In genomic region chr4:134087412-134087811, GRCm38 (mm10) we compare ENCODE assay signal across 8 mouse cellular contexts. TPM values are rescaled to one million over a fixed set of nuclear protein-coding genes. Genes with fewer than 3 reads are reported as not detected.
A peak's percentile ranks its signal among the peaks of the same experiment; 100 is the strongest.
DNase-seq lines count a peak whose midpoint lies in the region; ATAC-seq and TF ChIP-seq lines count a peak whose summit lies in the region.

No protein-coding gene starts in this region.

- H3K27me3 ChIP-seq in cerebellum, adult 2 months (ENCODE audit: control insufficient read depth, insufficient read depth, low read length) = no peaks in the 10 kb centered on the region
- peaks cover 7% of the 10 kb centered on the region for H3K27me3 ChIP-seq in heart, postnatal 0 days (ENCODE audit: control insufficient read depth, insufficient read depth, low read length)
- 0 out of 2 replicates have a peak, but pooled peaks cover 3% of the 10 kb centered on the region for H3K27me3 ChIP-seq in limb, embryonic 10.5 days (ENCODE audit: low read depth, poor library complexity, severe bottlenecking)
- peaks cover 9% of the 10 kb centered on the region for H3K27me3 ChIP-seq in midbrain, embryonic 13.5 days

- no peaks in the 10 kb centered on the region for H3K36me3 ChIP-seq in heart, postnatal 0 days (replicated peaks; ENCODE audit: control insufficient read depth, insufficient read depth, low read length)
- no peaks in the 10 kb centered on the region for H3K36me3 ChIP-seq in limb, embryonic 10.5 days
- H3K36me3 ChIP-seq in midbrain, embryonic 13.5 days = no peaks in the 10 kb centered on the region

- no peaks in the 10 kb centered on the region for H3K4me1 ChIP-seq in cerebellum, adult 2 months (ENCODE audit: control insufficient read depth, insufficient read depth, low read length)
- H3K4me1 ChIP-seq in heart, postnatal 0 days (ENCODE audit: control insufficient read depth, insufficient read depth) = no peaks in the 10 kb centered on the region
- H3K4me1 ChIP-seq in limb, embryonic 10.5 days = peaks cover 3% of the 10 kb centered on the region
- no peaks in the 10 kb centered on the region for H3K4me1 ChIP-seq in midbrain, embryonic 13.5 days (replicated peaks)

- H3K27ac ChIP-seq in cerebellum, adult 2 months (ENCODE audit: insufficient read depth, low read length) = no peak overlapping the region
- H3K27ac ChIP-seq in heart, postnatal 0 days (ENCODE audit: low read depth) = no peak overlapping the region
- H3K27ac ChIP-seq in limb, embryonic 10.5 days = no peak overlapping the region
- H3K27ac ChIP-seq in midbrain, embryonic 13.5 days = no peak overlapping the region

- peak; percentile 76 for ATAC-seq in heart, postnatal 0 days (ENCODE audit: insufficient read depth, low read depth)
- ATAC-seq in midbrain, embryonic 13.5 days = peak; percentile 74; the same call in 1 of the 2 replicates

- peak overlapping the region; percentile 6 for H3K4me3 ChIP-seq in cerebellum, adult 2 months (replicated peaks; ENCODE audit: insufficient read depth, low read depth, low read length)
- H3K4me3 ChIP-seq in heart, postnatal 0 days (ENCODE audit: low read depth, low read length) = no peak overlapping the region
- no peak overlapping the region for H3K4me3 ChIP-seq in limb, embryonic 10.5 days
- no peak overlapping the region for H3K4me3 ChIP-seq in midbrain, embryonic 13.5 days (replicated peaks)

- TF ChIP-seq CTCF in cerebellum, adult 2 months (IDR thresholded peaks at IDR 0.05; ENCODE audit: borderline replicate concordance, insufficient read depth, low read depth, low read length) = peak; percentile 94
- TF ChIP-seq CTCF in heart, postnatal 0 days (IDR thresholded peaks at IDR 0.05; ENCODE audit: low read depth) = peak; percentile 82

- no peak for TF ChIP-seq POLR2A in cerebellum, adult 2 months (IDR thresholded peaks at IDR 0.05; ENCODE audit: borderline replicate concordance, insufficient read depth, low read length)

- H3K9ac ChIP-seq in heart, postnatal 0 days (replicated peaks; ENCODE audit: low read depth, low read length) = no peak overlapping the region
- H3K9ac ChIP-seq in midbrain, embryonic 13.5 days (replicated peaks) = no peak overlapping the region

- WGBS in cerebellum, adult 2 months = 18% methylated on average over 7 of the region's 7 CpGs
- WGBS in heart, postnatal 0 days = 29% methylated on average over 7 of the region's 7 CpGs
- 52% methylated on average over 7 of the region's 7 CpGs for WGBS in limb, embryonic 10.5 days
- WGBS in midbrain, embryonic 13.5 days = 41% methylated on average over 7 of the region's 7 CpGs

- peak; percentile 50 for DNase-seq in 3T3-L1 (ENCODE audit: low read depth, low spot score)
- DNase-seq in CD4-positive, CD25-positive, alpha-beta regulatory T cell, adult 2 months (ENCODE audit: low read depth, low spot score) = peak; percentile 79
- peak; percentile 59 to 63 for DNase-seq in cerebellum, adult 2 months
- peak; percentile 68 for DNase-seq in heart, postnatal 0 days (ENCODE audit: low spot score)
- peak; percentile 57 for DNase-seq in limb, embryonic 10.5 days (ENCODE audit: low spot score)
- peak; percentile 48 to 56 for DNase-seq in thymus, postnatal 36 days
- DNase-seq in layer of hippocampus, postnatal 36 days = no peak

- TF ChIP-seq EP300 in heart, postnatal 0 days (IDR thresholded peaks at IDR 0.05; ENCODE audit: low read depth) = no peak

- H3K4me2 ChIP-seq in heart, postnatal 0 days (ENCODE audit: low read depth, low read length) = no peak overlapping the region
- H3K4me2 ChIP-seq in midbrain, embryonic 13.5 days (replicated peaks) = no peak overlapping the region

- H3K9me3 ChIP-seq in heart, postnatal 0 days (replicated peaks; ENCODE audit: control insufficient read depth, low read length) = no peaks in the 10 kb centered on the region
- no peaks in the 10 kb centered on the region for H3K9me3 ChIP-seq in limb, embryonic 10.5 days (replicated peaks)
- peaks cover 3% of the 10 kb centered on the region; the same call in 1 of the 2 replicates for H3K9me3 ChIP-seq in midbrain, embryonic 13.5 days

RNA-seq across cellular contexts. Expression of gene Cd52, which starts 7.5 kb away (rescaled TPM):
- 2.6 and 2.8 TPM in 2 replicates for polyA plus RNA-seq in cerebellum, adult 2 months (2012; rRNA removed)
- total RNA-seq in heart, postnatal 0 days (2014; rRNA removed; ENCODE audit: low replicate concordance) = 10.5 TPM in 1 of 2 replicates, not detected in the other
- polyA plus RNA-seq in heart, postnatal 0 days (2015; fragmentation: Nextera tagmentation; extraction: Ambion mirVana) = 9.3 and 10.5 TPM in 2 replicates
- 2.4 and 3.9 TPM in 2 replicates for polyA plus RNA-seq in limb, embryonic 10.5 days (2016; fragmentation: Nextera tagmentation; extraction: Ambion mirVana)
- 2.2 and 2.7 TPM in 2 replicates for polyA plus RNA-seq in midbrain, embryonic 13.5 days (2015; fragmentation: Nextera tagmentation; extraction: Ambion mirVana)
- total RNA-seq in layer of hippocampus, postnatal 36 days (2021) = 1 to 10 TPM in 1 of 2 experiments, not detected in 1; 1.1 TPM

RNA-seq across cellular contexts. Expression of gene Ubxn11, which starts 15.0 kb away (rescaled TPM):
- 14.8 and 15.0 TPM in 2 replicates for polyA plus RNA-seq in cerebellum, adult 2 months (2012; rRNA removed)
- total RNA-seq in heart, postnatal 0 days (2014; rRNA removed; ENCODE audit: low replicate concordance) = not detected in 2 replicates
- polyA plus RNA-seq in heart, postnatal 0 days (2015; fragmentation: Nextera tagmentation; extraction: Ambion mirVana) = 0.97 and 1.2 TPM in 2 replicates
- polyA plus RNA-seq in limb, embryonic 10.5 days (2016; fragmentation: Nextera tagmentation; extraction: Ambion mirVana) = 5.1 and 6.5 TPM in 2 replicates
- 9.3 and 11.4 TPM in 2 replicates for polyA plus RNA-seq in midbrain, embryonic 13.5 days (2015; fragmentation: Nextera tagmentation; extraction: Ambion mirVana)
- 10 to 100 TPM; 32.8 to 34.7 TPM for total RNA-seq in layer of hippocampus, postnatal 36 days (2021)

RNA-seq across cellular contexts. Expression of gene Crybg2, which starts 26.8 kb away (rescaled TPM):
- 0.65 and 0.89 TPM in 2 replicates for polyA plus RNA-seq in cerebellum, adult 2 months (2012; rRNA removed)
- 0.08 and 6.6 TPM in 2 replicates for total RNA-seq in heart, postnatal 0 days (2014; rRNA removed; ENCODE audit: low replicate concordance)
- polyA plus RNA-seq in heart, postnatal 0 days (2015; fragmentation: Nextera tagmentation; extraction: Ambion mirVana) = 0.11 TPM in 1 of 2 replicates, not detected in the other
- polyA plus RNA-seq in limb, embryonic 10.5 days (2016; fragmentation: Nextera tagmentation; extraction: Ambion mirVana) = 3.5 and 4.4 TPM in 2 replicates
- polyA plus RNA-seq in midbrain, embryonic 13.5 days (2015; fragmentation: Nextera tagmentation; extraction: Ambion mirVana) = 0.97 and 1.1 TPM in 2 replicates
- 1 to 10 TPM; 1.2 to 1.8 TPM for total RNA-seq in layer of hippocampus, postnatal 36 days (2021)

RNA-seq across cellular contexts. Expression of gene Zfp683, which starts 33.8 kb away (rescaled TPM):
- not detected in 2 replicates for polyA plus RNA-seq in cerebellum, adult 2 months (2012; rRNA removed)
- total RNA-seq in heart, postnatal 0 days (2014; rRNA removed; ENCODE audit: low replicate concordance) = not detected in 2 replicates
- polyA plus RNA-seq in heart, postnatal 0 days (2015; fragmentation: Nextera tagmentation; extraction: Ambion mirVana) = not detected in 2 replicates
- not detected in 2 replicates for polyA plus RNA-seq in limb, embryonic 10.5 days (2016; fragmentation: Nextera tagmentation; extraction: Ambion mirVana)
- not detected in 2 replicates for polyA plus RNA-seq in midbrain, embryonic 13.5 days (2015; fragmentation: Nextera tagmentation; extraction: Ambion mirVana)
- total RNA-seq in layer of hippocampus, postnatal 36 days (2021) = not detected

RNA-seq across cellular contexts. Expression of gene Sh3bgrl3, which starts 41.2 kb away (rescaled TPM):
- polyA plus RNA-seq in cerebellum, adult 2 months (2012; rRNA removed) = 238 and 258 TPM in 2 replicates
- 49.7 and 67.6 TPM in 2 replicates for total RNA-seq in heart, postnatal 0 days (2014; rRNA removed; ENCODE audit: low replicate concordance)
- 140 and 150 TPM in 2 replicates for polyA plus RNA-seq in heart, postnatal 0 days (2015; fragmentation: Nextera tagmentation; extraction: Ambion mirVana)
- polyA plus RNA-seq in limb, embryonic 10.5 days (2016; fragmentation: Nextera tagmentation; extraction: Ambion mirVana) = 280 and 308 TPM in 2 replicates
- 319 and 332 TPM in 2 replicates for polyA plus RNA-seq in midbrain, embryonic 13.5 days (2015; fragmentation: Nextera tagmentation; extraction: Ambion mirVana)
- total RNA-seq in layer of hippocampus, postnatal 36 days (2021) = 100 to 1,000 TPM; 234 to 264 TPM

Comparison
In these comparisons a context has a peak if more than half of its experiments do, and no peak if none do; other contexts are left out.
1. DNase-seq: peak in 3T3-L1 (single experiment), CD4-positive, CD25-positive, alpha-beta regulatory T cell, adult 2 months (single experiment), cerebellum, adult 2 months (2 of 2), heart, postnatal 0 days (single experiment), limb, embryonic 10.5 days (single experiment) and thymus, postnatal 36 days (2 of 2); none in layer of hippocampus, postnatal 36 days (0 of 2).